Mouse (Mus musculus) Patski (cell line): ENCODE results near the gene Cracr2a. TPM values are rescaled to one million over a fixed set of nuclear protein-coding genes. Genes with fewer than 3 reads are reported as not detected.
A peak's percentile ranks its signal among the peaks of the same experiment; 100 is the strongest.

Experiments used
- ATAC-seq: fragments of 100-300 bp; one replicate; pipeline ENCODE4 v1.8.0; 2021
- CTCF ChIA-PET: fragments of 350-600 bp; sonication (Branson Sonifier 250); formaldehyde crosslinking; loops from one replicate; lab custom pipeline; 2022; ENCODE audit warnings: inconsistent platforms; lab: Charles Lee
- POLR2A ChIA-PET: fragments of 350-600 bp; sonication (Branson Sonifier 250); formaldehyde crosslinking; loops from one replicate; lab custom pipeline; 2022; ENCODE audit warnings: antibody characterized with exemption, inconsistent platforms; lab: Charles Lee
- DNase-seq: peaks from one replicate; pipeline ENCODE4 v3.0.0-alpha.2; 2011; ENCODE audit warnings: low read depth, low spot score
- H3K27me3 ChIP-seq: fragments of 371-371 bp; one replicate; pipeline ENCODE4 v1.5.1; 2021
- CTCF ChIP-seq: fragments of 100-300 bp; IDR thresholded peaks from one replicate; pipeline ENCODE4 v1.5.1; 2021
- in situ Hi-C: fragments of 300-500 bp; cut with MboI; formaldehyde crosslinking; loops from 3 replicates; pipeline ENCODE4 v1.11.1; 2018; ENCODE audit warnings: low pct_unique_long_range_greater_than_20kb, mixed read lengths
- polyA plus RNA-seq: library from polyadenylated mRNA; unstranded; gene quantifications from one replicate; pipeline ENCODE4 v1.2.3, GENCODE M21; 2021

Gene Cracr2a
- polyA plus RNA-seq, 1 experiment from 2014 or later, result not detected

- DNase-seq (no peak), ATAC-seq (no peak)
- peaks cover 37% of the 10 kb centered on the region for H3K27me3 ChIP-seq
- in situ Hi-C loops, result no loop called here
- POLR2A ChIA-PET, result no interaction called here
- CTCF ChIA-PET, result no interaction called here
- no peak for TF ChIP-seq CTCF
These were observed 27.4 kb upstream of the Cracr2a start for GRCm38 (mm10) chr6:127533766-127534165.

GRCm38 (mm10) chr6:127537035-127537434 is 24.1 kb upstream of the Cracr2a start:
- CTCF ChIA-PET, result no interaction called here
- peaks cover 62% of the 10 kb centered on the region for H3K27me3 ChIP-seq
- DNase-seq (no peak), ATAC-seq (no peak)
- POLR2A ChIA-PET, result no interaction called here
- TF ChIP-seq CTCF, result no peak
- in situ Hi-C loops, result no loop called here

GRCm38 (mm10) chr6:127538118-127538517 is 23.0 kb upstream of the Cracr2a start:
- POLR2A ChIA-PET, result interaction anchor here (0.6 to 0.7 kb wide), 2 partner anchors 147 to 313 kb away, joined by 3 to 5 read pairs; no protein-coding TSS in a partner anchor

GRCm38 (mm10) chr6:127539226-127539625 is 21.9 kb upstream of the Cracr2a start:
- TF ChIP-seq CTCF, result no peak
- no peak for DNase-seq
- no peak for ATAC-seq
- H3K27me3 ChIP-seq, result peaks cover 64% of the 10 kb centered on the region
- CTCF ChIA-PET, result interaction anchor here (0.7 kb wide), 1 partner anchor 42 kb away, joined by 3 read pairs; no protein-coding TSS in a partner anchor
- in situ Hi-C loops, result no loop called here
- POLR2A ChIA-PET, result no interaction called here

More at GRCm38 (mm10) chr6:127538118-127538517, 23.0 kb upstream of the Cracr2a start:
- DNase-seq (no peak), ATAC-seq (no peak)
- CTCF ChIA-PET, result no interaction called here
- peaks cover 64% of the 10 kb centered on the region for H3K27me3 ChIP-seq
- in situ Hi-C loops, result no loop called here
- no peak for TF ChIP-seq CTCF

- no peak for ATAC-seq
- DNase-seq, result no peak
- ChIA-PET CTCF (no interaction called here), POLR2A (no interaction called here)
- in situ Hi-C loops, result no loop called here
- peaks cover 63% of the 10 kb centered on the region for H3K27me3 ChIP-seq
- TF ChIP-seq CTCF, result no peak
These were observed 21.5 kb upstream of the Cracr2a start for GRCm38 (mm10) chr6:127539659-127540058.

- ChIA-PET POLR2A (no interaction called here), CTCF (interaction anchor here (2.8 kb wide), 1 partner anchor 11 kb away, joined by 13 read pairs; no protein-coding TSS in a partner anchor)
- in situ Hi-C loops, result no loop called here
- ATAC-seq, result no peak
- H3K27me3 ChIP-seq, result peaks cover 71% of the 10 kb centered on the region
- no peak for DNase-seq
- no peak for TF ChIP-seq CTCF
These were observed 20.6 kb upstream of the Cracr2a start for GRCm38 (mm10) chr6:127540517-127540916.

GRCm38 (mm10) chr6:127541617-127542374 is 19.3 kb upstream of the Cracr2a start:
- H3K27me3 ChIP-seq, result peaks cover 73% of the 10 kb centered on the region
- ATAC-seq (no peak), DNase-seq (no peak)
- TF ChIP-seq CTCF, result peak; percentile 73
- POLR2A ChIA-PET, result no interaction called here
- in situ Hi-C loops, result no loop called here
- CTCF ChIA-PET, result interaction anchor here (0.8 to 2.8 kb wide), 6 partner anchors 10 to 40 kb away, joined by 3 to 13 read pairs (median 3); no protein-coding TSS in a partner anchor

- in situ Hi-C loops, result no loop called here
- TF ChIP-seq CTCF, result no peak
- ChIA-PET CTCF (no interaction called here), POLR2A (no interaction called here)
- no peak for DNase-seq
- peaks cover 74% of the 10 kb centered on the region for H3K27me3 ChIP-seq
- ATAC-seq, result no peak
These were observed 14.5 kb upstream of the Cracr2a start for GRCm38 (mm10) chr6:127546676-127547075.

- DNase-seq, result no peak
- ChIA-PET POLR2A (no interaction called here), CTCF (interaction anchor here (1.4 to 3.0 kb wide), 4 partner anchors 8 to 18 kb away, joined by 3 to 13 read pairs (median 6); partner anchors contain the start of gene Cracr2a)
- TF ChIP-seq CTCF, result no peak
- in situ Hi-C loops, result no loop called here
- peaks cover 65% of the 10 kb centered on the region for H3K27me3 ChIP-seq
- no peak for ATAC-seq
These were observed 8.2 kb upstream of the Cracr2a start for GRCm38 (mm10) chr6:127552940-127553339.

DNA sequence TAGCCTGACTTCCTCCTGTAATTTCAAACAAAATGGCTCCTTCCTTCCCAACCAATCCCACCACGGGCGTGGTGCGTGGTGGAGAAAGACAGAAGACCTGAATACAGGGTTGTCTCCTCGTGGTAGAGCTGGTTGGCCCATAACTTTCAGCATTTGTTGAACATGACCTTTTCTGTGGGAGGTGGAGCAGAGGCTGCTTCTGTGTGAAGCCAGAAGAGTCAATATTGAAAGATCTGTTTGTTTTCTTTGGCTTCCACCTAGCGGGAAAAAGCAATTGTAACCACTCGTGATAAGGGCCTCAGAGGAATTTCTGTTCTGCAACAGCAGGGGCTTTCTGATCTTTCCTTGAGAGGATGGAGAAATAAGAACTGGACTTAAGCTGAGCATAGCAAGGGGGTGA is 5.6 kb upstream of the Cracr2a start:
- DNase-seq (no peak), ATAC-seq (no peak)
- ChIA-PET CTCF (no interaction called here), POLR2A (no interaction called here)
- peaks cover 55% of the 10 kb centered on the region for H3K27me3 ChIP-seq
- TF ChIP-seq CTCF, result no peak
- in situ Hi-C loops, result no loop called here

GRCm38 (mm10) chr6:127560872-127561230 is 287 bp upstream of the Cracr2a start:
- no peak for DNase-seq
- no peak for TF ChIP-seq CTCF
- H3K27me3 ChIP-seq, result peaks cover 42% of the 10 kb centered on the region
- ChIA-PET CTCF (interaction anchor here (1.4 to 2.4 kb wide), 2 partner anchors 8 to 13 kb away, joined by 4 to 6 read pairs; no protein-coding TSS in a partner anchor), POLR2A (no interaction called here)
- no peak for ATAC-seq
- in situ Hi-C loops, result no loop called here
